Mouse (Mus musculus) kidney, embryonic 16.5 days (tissue): ENCODE measurements around the gene Pdp2. TPM values are rescaled to one million over a fixed set of nuclear protein-coding genes. Genes with fewer than 3 reads are reported as not detected.

Experiments
- ATAC-seq: fragments of 200-750 bp; cut with Nextera tagmentation; 2 replicates; pipeline ENCODE4 v1.8.0; 2017; ENCODE audit warnings: moderate TSS enrichment; ENCODE audit not compliant: low FRiP score, low TSS enrichment
- H3K27ac ChIP-seq: fragments of 300-500 bp; sonication (generic); 2 replicates; pipeline ENCODE4 v1.5.1; 2014; ENCODE audit warnings: low read length
- H3K27me3 ChIP-seq: fragments of 300-500 bp; sonication (generic); 2 replicates; pipeline ENCODE4 v1.6.1; 2014; ENCODE audit warnings: low read length, control low read depth, mixed read lengths; ENCODE audit not compliant: insufficient read depth
- H3K36me3 ChIP-seq: fragments of 300-500 bp; sonication (generic); 2 replicates; pipeline ENCODE4 v1.6.1; 2014; ENCODE audit warnings: low read length, control low read depth, mixed read lengths; ENCODE audit not compliant: insufficient read depth
- H3K4me1 ChIP-seq: fragments of 300-500 bp; sonication (generic); 2 replicates; pipeline ENCODE4 v1.6.1; 2014; ENCODE audit warnings: low read length, control low read depth, mixed read lengths; ENCODE audit not compliant: insufficient read depth
- H3K4me2 ChIP-seq: fragments of 300-500 bp; sonication (generic); replicated peaks from 2 replicates; pipeline ENCODE4 v1.6.1; 2014; ENCODE audit warnings: low read depth, low read length
- H3K4me3 ChIP-seq: fragments of 300-500 bp; sonication (generic); 2 replicates; pipeline ENCODE4 v1.5.1; 2014; ENCODE audit warnings: mild to moderate bottlenecking, low read length
- H3K9ac ChIP-seq: fragments of 300-500 bp; sonication (generic); replicated peaks from 2 replicates; pipeline ENCODE4 v1.6.1; 2014; ENCODE audit warnings: low read length
- H3K9me3 ChIP-seq: fragments of 300-500 bp; sonication (generic); 2 replicates; pipeline ENCODE4 v1.6.1; 2016; ENCODE audit warnings: low read length, control low read depth
- WGBS: fragments of 180-500 bp; shearing (Covaris S2); extraction: QIAGEN DNeasy Blood & Tissue Kit; methylation state at CpG from one replicate; pipeline ENCODE4 v1.1.7; 2014; 5-methylcytosine and 5-hydroxymethylcytosine counted together
- polyA plus RNA-seq: library from polyadenylated mRNA; unstranded; fragments of >200 nt; fragmentation: Nextera tagmentation; extraction: Ambion mirVana; gene quantifications from 2 replicates; pipeline ENCODE4 v1.2.1, GENCODE M21; 2015

Pdp2 gene
- polyA plus RNA-seq, 1 experiment from 2014 or later = 19.2 TPM

- Histone ChIP-seq H3K4me2 (peak overlapping the region; percentile 16; the same call in 1 of the 2 replicates), H3K9me3 (no peaks in the 10 kb centered on the region), H3K36me3 (peaks cover 20% of the 10 kb centered on the region), H3K4me3 (no peak overlapping the region), H3K9ac (no peak overlapping the region), H3K4me1 (peaks cover 38% of the 10 kb centered on the region), H3K27me3 (no peaks in the 10 kb centered on the region), H3K27ac (peak overlapping the region; percentile 79)
- WGBS = 46% methylated on average over 21 of the region's 21 CpGs
- ATAC-seq = 0 out of 2 replicates have a peak, but pooled peaks have one; percentile 0
These were observed 4.7 kb downstream of the Pdp2 start for GRCm38 (mm10) chr8:104595773-104596536.

GRCm38 (mm10) chr8:104597656-104598055, 6.4 kb downstream of the Pdp2 start:
- H3K36me3 ChIP-seq = peaks cover 20% of the 10 kb centered on the region
- 0 out of 2 replicates have a peak overlapping the region, but pooled peaks have one; percentile 6 for H3K4me2 ChIP-seq
- H3K4me3 ChIP-seq = no peak overlapping the region
- peak overlapping the region; percentile 85 for H3K27ac ChIP-seq
- H3K9me3 ChIP-seq = no peaks in the 10 kb centered on the region
- 41% methylated on average over 6 of the region's 6 CpGs for WGBS
- peaks cover 44% of the 10 kb centered on the region for H3K4me1 ChIP-seq
- no peaks in the 10 kb centered on the region for H3K27me3 ChIP-seq
- H3K9ac ChIP-seq = peak overlapping the region; percentile 48; the same call in 1 of the 2 replicates
- peak; percentile 17; the same call in 1 of the 2 replicates for ATAC-seq

- Histone ChIP-seq H3K4me1 (peaks cover 51% of the 10 kb centered on the region), H3K9me3 (no peaks in the 10 kb centered on the region), H3K27ac (peak overlapping the region; percentile 76), H3K9ac (no peak overlapping the region; the same call in 1 of the 2 replicates), H3K36me3 (peaks cover 18% of the 10 kb centered on the region), H3K4me2 (no peak overlapping the region), H3K4me3 (no peak overlapping the region), H3K27me3 (no peaks in the 10 kb centered on the region)
- ATAC-seq = peak; percentile 33; the same call in 1 of the 2 replicates
- 6% methylated on average over 6 of the region's 6 CpGs for WGBS
These were observed 7.2 kb downstream of the Pdp2 start for GRCm38 (mm10) chr8:104598496-104598895.

GRCm38 (mm10) chr8:104601386-104601785, 10.1 kb downstream of the Pdp2 start:
- H3K4me3 ChIP-seq = peak overlapping the region; percentile 32; the same call in 1 of the 2 replicates
- H3K9me3 ChIP-seq = no peaks in the 10 kb centered on the region
- H3K27me3 ChIP-seq = no peaks in the 10 kb centered on the region
- ATAC-seq = no peak
- peaks cover 49% of the 10 kb centered on the region for H3K4me1 ChIP-seq
- 29% methylated on average over 7 of the region's 7 CpGs for WGBS
- H3K4me2 ChIP-seq = peak overlapping the region; percentile 66
- H3K27ac ChIP-seq = no peak overlapping the region
- no peaks in the 10 kb centered on the region for H3K36me3 ChIP-seq
- H3K9ac ChIP-seq = peak overlapping the region; percentile 46

- WGBS = 1% methylated on average over 12 of the region's 12 CpGs
- no peaks in the 10 kb centered on the region for H3K9me3 ChIP-seq
- peak; percentile 29 for ATAC-seq
- H3K4me1 ChIP-seq = peaks cover 53% of the 10 kb centered on the region
- peak overlapping the region; percentile 43; the same call in 1 of the 2 replicates for H3K27ac ChIP-seq
- H3K27me3 ChIP-seq = no peaks in the 10 kb centered on the region
- H3K4me3 ChIP-seq = peak overlapping the region; percentile 32
- H3K4me2 ChIP-seq = peak overlapping the region; percentile 66
- no peaks in the 10 kb centered on the region for H3K36me3 ChIP-seq
- peak overlapping the region; percentile 57; the same call in 1 of the 2 replicates for H3K9ac ChIP-seq
These were observed 10.7 kb downstream of the Pdp2 start for GRCm38 (mm10) chr8:104601941-104602371.

GRCm38 (mm10) chr8:104602468-104603244, 11.4 kb downstream of the Pdp2 start:
- Histone ChIP-seq H3K27me3 (no peaks in the 10 kb centered on the region), H3K4me2 (peak overlapping the region; percentile 66), H3K27ac (peak overlapping the region; percentile 43; the same call in 1 of the 2 replicates), H3K4me1 (peaks cover 46% of the 10 kb centered on the region), H3K9me3 (no peaks in the 10 kb centered on the region), H3K36me3 (no peaks in the 10 kb centered on the region), H3K9ac (peak overlapping the region; percentile 57), H3K4me3 (peak overlapping the region; percentile 32)
- peak; percentile 85 for ATAC-seq
- 14% methylated on average over 21 of the region's 21 CpGs for WGBS

GRCm38 (mm10) chr8:104603245-104603593, 12.0 kb downstream of the Pdp2 start:
- Histone ChIP-seq H3K27ac (no peak overlapping the region), H3K36me3 (no peaks in the 10 kb centered on the region), H3K9ac (peak overlapping the region; percentile 55), H3K27me3 (no peaks in the 10 kb centered on the region), H3K9me3 (no peaks in the 10 kb centered on the region), H3K4me2 (peak overlapping the region; percentile 23; the same call in 1 of the 2 replicates), H3K4me3 (no peak overlapping the region), H3K4me1 (peaks cover 43% of the 10 kb centered on the region)
- WGBS = 54% methylated on average over 4 of the region's 4 CpGs
- no peak for ATAC-seq

- WGBS = 8% methylated on average over 6 of the region's 6 CpGs
- Histone ChIP-seq H3K4me2 (no peak overlapping the region), H3K9ac (0 out of 2 replicates have a peak overlapping the region, but pooled peaks have one; percentile 28), H3K4me3 (no peak overlapping the region), H3K9me3 (no peaks in the 10 kb centered on the region), H3K4me1 (peaks cover 29% of the 10 kb centered on the region), H3K36me3 (no peaks in the 10 kb centered on the region), H3K27ac (peak overlapping the region; percentile 40), H3K27me3 (no peaks in the 10 kb centered on the region)
- peak; percentile 46 for ATAC-seq
These were observed 15.1 kb downstream of the Pdp2 start for GRCm38 (mm10) chr8:104606329-104606728.

- H3K9ac ChIP-seq = no peak overlapping the region
- WGBS = 76% methylated on average over 2 of the region's 2 CpGs
- no peak overlapping the region for H3K4me2 ChIP-seq
- no peak overlapping the region for H3K27ac ChIP-seq
- no peaks in the 10 kb centered on the region for H3K36me3 ChIP-seq
- peaks cover 17% of the 10 kb centered on the region for H3K4me1 ChIP-seq
- no peak for ATAC-seq
- H3K4me3 ChIP-seq = no peak overlapping the region
- H3K27me3 ChIP-seq = no peaks in the 10 kb centered on the region
- H3K9me3 ChIP-seq = no peaks in the 10 kb centered on the region
These were observed 16.7 kb downstream of the Pdp2 start for GRCm38 (mm10) chr8:104607944-104608343.
